Mouse (Mus musculus) right cerebral cortex, postnatal 4 days (tissue): ENCODE measurements around the gene Kcnn3.

Source experiments
- DNase-seq: peaks from one replicate; pipeline ENCODE4 v3.0.0-alpha.2; 2022

Kcnn3 gene

DNA sequence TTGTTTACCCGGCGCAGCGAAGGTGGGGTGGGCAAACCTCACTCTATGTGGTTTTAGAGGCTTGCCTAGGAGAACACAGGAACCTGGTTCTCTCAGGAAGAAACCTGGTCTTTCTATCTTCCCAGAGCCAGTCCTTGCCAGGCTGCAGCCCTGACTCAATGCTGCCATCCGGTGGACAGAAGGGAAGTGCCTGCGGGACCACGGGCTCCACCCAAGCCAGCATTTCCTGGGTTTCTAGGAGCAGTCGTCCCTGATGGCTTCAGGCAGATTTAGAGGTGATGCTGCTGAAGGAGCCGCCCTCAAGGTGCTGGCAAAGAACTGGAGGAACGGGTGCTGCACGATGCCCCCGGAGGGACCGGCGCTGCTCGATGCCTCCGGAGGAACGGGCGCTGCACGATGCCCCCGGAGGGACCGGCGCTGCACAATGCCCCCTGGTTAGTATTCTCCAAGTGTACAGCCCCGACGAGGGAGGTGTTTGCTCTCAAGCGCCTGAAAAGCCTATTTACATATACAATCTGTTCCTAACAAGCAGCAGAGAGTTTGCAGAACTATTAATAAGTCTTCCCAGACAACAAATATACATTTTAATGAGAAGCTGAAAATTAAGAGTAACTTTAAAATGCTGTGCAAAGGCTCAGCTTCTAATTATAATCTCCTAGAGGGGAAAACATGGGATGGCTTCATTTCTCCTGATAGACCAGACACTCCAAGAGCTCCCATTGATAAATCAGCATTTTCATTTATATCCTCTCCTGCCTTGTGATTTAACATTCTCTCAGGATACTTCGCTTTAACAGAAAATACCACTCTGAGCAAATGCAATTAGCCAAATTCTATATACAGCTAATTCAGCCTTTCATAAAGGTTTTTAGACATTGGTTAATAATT, 169.0 kb downstream of the Kcnn3 start:
- DNase-seq = peak; percentile 91

DNA sequence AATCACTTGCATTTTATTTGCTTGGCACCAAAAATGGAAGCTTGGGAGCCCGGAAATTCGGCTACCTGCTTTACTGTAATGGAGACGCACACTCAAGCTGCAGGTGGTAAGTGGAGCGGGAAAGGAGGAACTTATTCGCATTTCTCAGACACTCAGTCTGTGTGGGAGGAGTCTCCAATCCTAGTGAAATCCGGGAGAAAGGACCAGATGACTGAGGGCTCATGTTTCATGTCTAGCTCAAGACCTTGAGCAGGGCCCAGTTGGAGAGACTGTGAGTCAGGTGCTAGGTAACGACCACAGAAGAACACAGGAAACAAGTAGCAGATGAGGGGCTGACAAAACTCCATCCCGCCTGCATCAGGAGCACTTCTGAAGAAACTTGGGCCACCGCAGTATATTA, 171.8 kb downstream of the Kcnn3 start:
- DNase-seq = no peak

DNA sequence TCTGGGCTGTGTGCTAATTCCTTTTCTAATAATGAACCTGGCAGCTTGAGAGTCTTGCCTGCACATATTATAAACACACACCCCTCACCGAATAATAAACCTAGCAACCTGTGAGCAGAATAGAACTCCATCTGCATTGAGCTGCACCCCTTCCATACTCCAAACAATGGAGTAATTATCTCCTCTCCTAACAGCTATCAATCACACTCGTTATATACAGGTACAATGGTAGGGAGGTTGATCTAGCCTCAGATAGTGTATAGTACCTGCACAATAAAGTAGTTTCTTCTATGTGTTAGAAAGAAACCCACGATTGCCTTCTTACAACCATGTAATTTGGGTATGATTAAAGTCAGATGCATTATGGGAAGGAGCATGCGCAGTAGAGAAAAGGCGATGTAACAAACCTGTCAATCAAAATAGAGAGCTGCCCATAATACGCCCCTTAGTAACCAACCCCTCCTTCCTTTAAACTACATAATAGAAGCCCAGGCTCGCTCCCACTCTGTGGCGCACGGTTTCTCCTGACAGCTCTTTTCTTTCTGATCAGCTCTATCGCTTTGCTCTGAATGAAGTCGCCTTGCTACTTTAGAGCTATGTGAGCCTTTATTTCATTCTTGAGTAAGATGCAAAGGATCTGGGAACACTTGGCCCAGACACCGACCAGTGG, 176.3 kb downstream of the Kcnn3 start:
- peak; percentile 28 for DNase-seq

DNA sequence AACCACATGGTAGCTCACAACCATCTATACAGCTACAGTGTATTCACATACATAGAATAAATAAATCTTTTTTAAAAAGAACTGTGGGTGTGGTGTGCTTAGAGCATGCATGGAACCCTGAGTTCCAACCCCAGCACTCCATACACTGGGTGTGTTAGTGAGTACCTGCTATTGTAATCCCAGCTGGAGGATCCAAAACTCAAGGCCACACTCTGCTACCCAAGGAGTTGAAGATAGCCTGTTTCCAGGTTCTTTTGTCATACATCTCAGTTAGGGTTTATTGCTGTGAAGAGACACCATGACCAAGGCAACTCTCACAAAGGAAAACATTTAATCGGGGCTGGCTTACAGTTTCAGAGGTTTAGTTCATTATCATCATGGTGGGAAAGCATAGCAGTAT, 179.0 kb downstream of the Kcnn3 start:
- DNase-seq = no peak

DNA sequence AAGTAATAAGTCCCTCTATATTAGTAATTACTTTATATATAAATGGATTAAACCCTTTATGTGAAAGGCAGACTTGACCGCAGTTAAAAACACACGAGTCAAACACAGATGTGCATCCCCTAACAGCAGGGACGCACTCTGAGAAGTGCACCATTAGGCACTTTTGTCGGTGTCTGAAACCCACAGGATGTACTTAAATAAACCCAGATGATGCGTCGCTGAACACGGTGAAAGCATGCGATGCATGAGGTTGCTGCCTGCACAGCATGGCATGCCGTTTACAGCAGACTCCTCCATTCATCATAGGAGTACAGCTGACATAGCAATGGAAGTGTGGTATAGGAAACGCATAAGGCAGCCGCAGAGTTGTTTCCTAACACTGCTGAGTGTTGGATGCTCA, 180.5 kb downstream of the Kcnn3 start:
- no peak for DNase-seq

DNA sequence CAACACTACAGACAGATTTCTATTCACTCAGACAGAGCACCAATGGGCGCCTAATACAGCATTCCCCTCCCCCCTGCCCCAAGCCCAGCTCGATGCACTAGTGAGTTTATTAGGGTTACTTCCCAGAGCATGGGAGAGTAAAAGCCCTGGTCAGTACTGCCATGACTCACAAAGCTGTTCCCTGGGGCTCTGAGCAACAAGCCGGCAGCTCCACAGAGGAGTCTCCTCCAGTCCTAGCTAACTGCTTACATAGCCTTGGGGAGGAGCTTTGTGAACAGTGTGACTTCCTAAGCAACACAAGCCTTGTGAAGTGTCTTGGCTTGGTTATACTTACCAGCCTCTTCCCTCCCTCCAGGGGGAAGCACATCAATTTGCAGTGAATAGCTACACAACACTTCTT, 183.6 kb downstream of the Kcnn3 start:
- no peak for DNase-seq

DNA sequence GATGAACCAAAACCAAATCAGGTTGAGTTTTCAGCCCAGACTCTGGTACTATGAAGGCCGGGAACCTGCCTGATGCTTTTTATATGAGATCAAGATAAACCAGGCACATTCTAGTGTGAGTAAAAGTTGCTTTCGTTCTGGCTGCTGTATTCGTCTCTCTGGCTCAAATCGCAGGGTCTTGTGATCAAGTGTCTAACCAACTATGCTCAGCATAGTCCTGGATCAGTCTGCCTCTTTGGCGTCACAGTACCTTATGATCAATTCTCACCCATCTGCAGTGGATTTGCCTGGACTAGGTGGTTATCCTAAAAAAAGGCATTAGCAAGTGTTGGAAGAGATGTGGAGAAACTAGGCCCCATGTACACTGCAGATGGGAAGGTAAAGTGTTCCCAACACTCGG, 184.1 kb downstream of the Kcnn3 start:
- no peak for DNase-seq

DNA sequence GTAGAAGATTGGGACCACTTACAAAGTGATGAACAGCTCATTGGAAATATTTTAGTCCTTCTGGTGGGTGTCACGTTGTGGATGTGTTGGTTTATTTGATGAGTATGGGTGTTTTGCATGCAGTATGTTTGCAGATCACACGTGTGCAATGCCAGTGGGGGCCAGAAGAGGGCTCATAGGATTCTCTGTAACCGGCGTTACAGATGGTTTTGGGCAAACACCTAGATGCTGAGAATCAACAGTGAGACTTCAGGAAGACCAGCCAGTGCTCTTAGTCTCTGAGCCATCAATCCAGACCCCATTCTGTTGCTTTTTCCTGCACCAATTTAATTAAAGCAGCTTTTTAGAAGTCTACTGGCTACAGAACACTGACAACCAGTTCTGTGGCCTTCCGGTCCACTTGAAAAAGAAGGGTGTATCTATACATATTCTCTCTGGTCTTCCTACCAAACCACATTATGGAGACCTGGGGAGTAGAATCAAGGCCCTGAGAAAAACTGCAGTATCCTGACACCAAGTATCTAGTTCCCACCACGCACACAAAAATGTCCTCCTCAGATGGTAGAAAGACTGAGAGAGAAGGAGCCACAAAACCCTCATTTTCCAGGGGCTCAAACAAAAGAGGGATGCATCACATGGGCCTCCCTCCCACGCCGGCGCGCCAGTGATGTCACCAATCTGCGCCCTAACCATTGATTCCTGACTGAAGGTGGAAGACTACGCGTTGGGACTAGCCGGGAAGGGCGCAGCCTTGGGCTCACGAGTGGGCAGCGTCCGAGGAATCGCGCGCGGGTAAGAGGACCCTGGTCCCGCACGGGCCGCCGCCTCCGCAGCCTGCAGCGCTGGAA, 194.6 kb downstream of the Kcnn3 start, which contains the start of gene Adar:
Adar (plus strand) TSS at position 664 of the 848 bp plus-strand sequence.
- DNase-seq = peak; percentile 91

DNA sequence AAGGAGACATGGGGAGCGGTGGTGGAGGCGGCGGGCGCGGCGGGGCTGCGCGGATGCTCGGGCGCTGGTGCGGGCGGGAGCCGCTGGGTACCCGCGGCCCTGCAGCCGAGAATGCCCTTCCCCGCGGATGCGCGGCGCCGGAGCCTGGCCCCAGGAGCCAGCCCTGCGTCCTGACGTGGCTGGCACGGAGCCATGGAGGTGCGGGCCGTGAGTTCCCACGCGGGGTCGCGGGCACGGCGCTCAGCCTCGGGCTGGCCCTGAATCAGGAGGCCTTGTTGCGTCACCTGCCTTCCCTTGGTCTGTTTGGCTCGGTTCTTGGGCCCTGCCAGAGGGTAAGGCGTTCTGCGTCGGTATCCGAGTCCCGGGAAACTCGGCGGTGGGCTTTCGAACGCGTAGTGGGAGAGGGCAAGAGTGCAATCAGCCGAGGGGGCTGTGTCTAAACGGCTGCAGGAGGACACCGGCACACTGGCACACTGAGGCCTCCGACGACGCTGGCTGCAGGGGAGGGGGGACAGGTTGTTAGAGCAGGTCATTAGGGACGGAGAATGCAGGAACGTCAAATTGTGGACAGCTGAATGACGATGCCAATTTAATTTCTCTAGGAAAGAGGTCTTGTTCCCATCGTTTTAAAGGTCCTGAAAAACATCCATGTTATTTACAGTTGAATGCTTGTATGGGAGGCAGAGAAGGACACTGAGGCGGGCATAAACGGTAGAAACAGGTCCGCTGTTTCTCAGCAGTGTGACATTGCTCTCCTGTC, 195.4 kb downstream of the Kcnn3 start:
- peak; percentile 65 for DNase-seq

DNA sequence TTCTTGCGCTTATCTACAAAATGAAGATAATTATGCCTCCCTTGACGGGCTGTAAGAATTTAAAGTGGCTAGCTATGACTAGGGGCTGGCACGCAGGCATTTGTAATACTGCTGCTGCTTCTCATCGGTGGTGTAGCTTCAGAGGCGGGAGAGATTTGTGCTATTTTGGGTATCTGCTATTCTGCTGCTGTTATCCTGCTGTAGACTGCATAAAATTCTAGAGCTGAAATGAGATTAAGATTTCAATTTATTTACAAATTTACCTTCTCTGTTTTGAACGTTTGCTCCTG, 195.9 kb downstream of the Kcnn3 start:
- DNase-seq = no peak

DNA sequence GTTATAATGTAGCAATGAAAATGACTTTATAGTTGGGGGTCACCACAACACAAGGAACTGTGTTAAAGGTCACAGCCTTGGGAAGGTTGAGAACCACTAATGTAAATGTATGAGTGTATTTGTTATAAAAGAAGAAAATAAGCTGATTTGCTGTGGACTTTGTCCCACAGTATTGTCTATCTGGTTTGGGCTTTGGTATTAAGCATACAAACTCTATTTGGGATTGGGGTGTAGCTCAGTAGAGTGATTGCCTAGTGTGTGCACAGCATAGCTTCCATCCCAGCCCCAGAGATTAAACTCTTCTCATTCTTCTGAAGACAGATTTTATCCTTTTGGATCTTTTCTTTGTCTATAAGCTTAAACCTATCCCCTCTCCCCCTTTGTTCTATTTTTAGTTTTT, 202.1 kb downstream of the Kcnn3 start:
- no peak for DNase-seq

DNA sequence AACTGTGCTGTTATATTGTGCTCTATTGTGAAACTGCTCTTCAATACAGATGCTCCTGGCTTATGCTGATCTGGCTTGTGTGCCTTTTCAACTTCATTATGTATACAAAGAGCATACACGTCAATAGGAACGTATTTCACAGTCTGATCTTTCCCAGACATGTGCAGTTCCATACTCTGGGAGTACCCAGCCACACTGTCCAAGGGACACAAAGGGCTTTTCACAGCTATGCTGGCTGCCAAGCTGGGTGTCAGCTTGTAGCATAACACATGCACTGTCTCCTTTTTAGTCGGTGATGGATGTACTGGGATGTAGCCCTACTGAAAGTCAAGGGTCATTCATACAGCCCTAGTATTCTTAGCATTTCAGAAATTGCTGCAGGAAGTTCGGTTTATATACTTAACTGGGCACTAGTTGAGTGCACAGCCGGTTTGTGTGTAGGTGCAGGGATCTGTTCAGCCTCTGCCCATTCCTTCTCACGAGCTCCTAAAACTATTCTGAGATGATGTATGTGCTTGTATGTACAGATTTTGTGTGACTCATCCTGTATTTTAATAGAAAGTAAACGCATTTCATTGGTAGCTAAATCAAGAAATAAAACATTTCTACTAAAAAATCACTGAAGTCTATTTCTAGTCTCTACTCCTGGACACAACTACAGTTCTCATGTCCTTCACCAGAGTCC, 203.6 kb downstream of the Kcnn3 start:
- DNase-seq = no peak
